Mouse (Mus musculus) liver, embryonic 13.5 days (tissue): ENCODE data around the gene Tmem123. TPM values are rescaled to one million over a fixed set of nuclear protein-coding genes. Genes with fewer than 3 reads are reported as not detected.

Experiments
- ATAC-seq: fragments of 200-750 bp; cut with Nextera tagmentation; 2 replicates; pipeline ENCODE4 v1.8.0; 2017; ENCODE audit warnings: low read depth, mild to moderate bottlenecking, moderate number of reproducible peaks, moderate library complexity
- DNase-seq: peaks from one replicate; pipeline ENCODE4 v3.0.0; 2022
- H3K27ac ChIP-seq: fragments of 300-500 bp; sonication (generic); 2 replicates; pipeline ENCODE4 v1.5.1; 2015; ENCODE audit warnings: moderate library complexity, mild to moderate bottlenecking, inconsistent platforms
- H3K27me3 ChIP-seq: fragments of 300-500 bp; sonication (generic); 2 replicates; pipeline ENCODE4 v1.6.1; 2015; ENCODE audit warnings: mild to moderate bottlenecking, inconsistent platforms
- H3K36me3 ChIP-seq: fragments of 300-500 bp; sonication (generic); 2 replicates; pipeline ENCODE4 v1.6.1; 2015; ENCODE audit warnings: mild to moderate bottlenecking, inconsistent platforms
- H3K4me1 ChIP-seq: fragments of 300-500 bp; sonication (generic); replicated peaks from 2 replicates; pipeline ENCODE4 v1.6.1; 2015; ENCODE audit warnings: inconsistent platforms
- H3K4me2 ChIP-seq: fragments of 300-500 bp; sonication (generic); 2 replicates; pipeline ENCODE4 v1.6.1; 2015; ENCODE audit warnings: inconsistent platforms, mild to moderate bottlenecking, moderate library complexity
- H3K4me3 ChIP-seq: fragments of 300-500 bp; sonication (generic); replicated peaks from 2 replicates; pipeline ENCODE4 v1.5.1; 2015; ENCODE audit warnings: mild to moderate bottlenecking, inconsistent platforms
- H3K9ac ChIP-seq: fragments of 300-500 bp; sonication (generic); 2 replicates; pipeline ENCODE4 v1.6.1; 2015; ENCODE audit warnings: mild to moderate bottlenecking, inconsistent platforms
- H3K9me3 ChIP-seq: fragments of 300-500 bp; sonication (generic); replicated peaks from 2 replicates; pipeline ENCODE4 v1.6.1; 2016; ENCODE audit warnings: inconsistent platforms
- WGBS: fragments of 180-500 bp; shearing (Covaris S2); methylation state at CpG from one replicate; pipeline ENCODE4 v1.1.7; 2015; ENCODE audit not compliant: insufficient replicate concordance; 5-methylcytosine and 5-hydroxymethylcytosine counted together
- polyA plus RNA-seq: library from polyadenylated mRNA; unstranded; fragments of >200 nt; fragmentation: Nextera tagmentation; extraction: Ambion mirVana; gene quantifications from 2 replicates; pipeline ENCODE4 v1.2.1, GENCODE M21; 2015

The Tmem123 gene
- polyA plus RNA-seq, 1 experiment from 2014 or later = 39.1 TPM

DNA sequence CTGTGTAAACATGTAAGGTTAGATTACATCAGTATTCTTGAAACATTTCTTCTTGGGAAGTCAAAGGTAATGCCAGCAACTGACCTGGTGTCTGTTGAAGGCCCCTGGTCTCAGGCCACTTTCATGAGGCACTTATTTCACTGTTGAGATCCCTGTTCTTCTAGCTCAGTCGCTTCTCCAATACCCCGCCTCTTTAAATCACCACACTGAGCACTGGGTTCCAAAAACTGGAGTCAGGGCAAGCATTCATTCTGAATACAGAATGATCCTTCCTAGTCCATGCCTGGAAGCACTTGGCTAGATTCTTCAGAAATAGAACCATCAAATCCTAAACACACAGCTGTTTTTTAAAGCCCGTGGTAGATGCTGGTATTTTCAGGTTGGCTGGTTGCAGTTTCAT, 1.1 kb upstream of the Tmem123 start:
- DNase-seq (no peak), ATAC-seq (no peak)
- 72% methylated on average over 3 of the region's 3 CpGs for WGBS
- Histone ChIP-seq H3K4me1 (peaks cover 47% of the 10 kb centered on the region), H3K36me3 (0 out of 2 replicates have a peak, but pooled peaks cover under 1% of the 10 kb centered on the region), H3K27ac (no peak overlapping the region), H3K4me3 (no peak overlapping the region), H3K9ac (no peak overlapping the region), H3K9me3 (no peaks in the 10 kb centered on the region; the same call in 1 of the 2 replicates), H3K27me3 (no peaks in the 10 kb centered on the region), H3K4me2 (no peak overlapping the region)

DNA sequence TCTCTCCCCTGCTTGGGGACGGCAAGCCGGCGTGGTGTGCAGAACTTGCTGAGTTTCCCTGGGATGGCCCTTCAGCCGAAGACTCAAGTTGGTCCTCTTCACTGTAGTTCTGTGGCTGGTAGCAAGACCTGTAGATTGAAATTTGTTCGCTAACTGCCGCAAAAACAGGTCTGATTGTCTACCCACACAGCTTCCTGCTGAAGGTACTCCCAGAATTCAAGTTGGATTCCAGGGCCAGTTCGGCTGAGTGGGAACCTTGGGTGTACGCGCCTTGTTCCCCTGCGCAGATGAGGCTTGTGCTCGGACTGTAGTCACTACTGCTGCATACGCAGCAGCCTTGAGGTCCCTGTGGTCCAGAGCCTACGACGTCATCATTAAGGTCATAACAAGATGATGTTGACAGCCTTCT, 626 bp downstream of the Tmem123 start:
- H3K9me3 ChIP-seq = no peaks in the 10 kb centered on the region

DNA sequence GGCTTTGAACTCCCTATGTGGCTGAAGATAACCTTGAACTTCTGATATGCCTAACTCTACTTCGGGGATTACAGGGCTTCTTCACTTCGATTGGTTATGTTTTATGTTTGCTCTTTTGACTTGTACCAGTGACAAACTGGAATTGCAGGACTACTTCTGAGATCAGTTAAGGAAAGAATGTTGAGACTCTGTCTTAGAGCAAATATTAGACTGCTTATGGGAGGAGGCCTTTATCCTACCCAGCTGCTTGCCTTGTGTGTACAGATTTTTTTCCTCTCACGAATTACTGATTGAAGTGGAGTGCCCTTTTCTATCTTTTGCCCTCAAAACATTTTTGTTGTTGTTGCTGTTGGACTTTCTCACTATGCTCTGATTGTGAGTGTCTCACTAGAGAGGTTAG, 1.4 kb downstream of the Tmem123 start:
- Histone ChIP-seq H3K4me2 (peak overlapping the region; percentile 95), H3K9me3 (no peaks in the 10 kb centered on the region), H3K4me3 (peak overlapping the region; percentile 90), H3K27me3 (no peaks in the 10 kb centered on the region), H3K27ac (peak overlapping the region; percentile 88), H3K4me1 (peaks cover 64% of the 10 kb centered on the region), H3K9ac (peak overlapping the region; percentile 96), H3K36me3 (peaks cover 23% of the 10 kb centered on the region)
- 24% methylated on average over 3 of the region's 3 CpGs for WGBS
- no peak for ATAC-seq
- DNase-seq = no peak

More for the DNA sequence above, 626 bp downstream of the Tmem123 start:
- DNase-seq (peak; percentile 59), ATAC-seq (peak; percentile 19)
- peak overlapping the region; percentile 88 for H3K27ac ChIP-seq
- H3K36me3 ChIP-seq = peaks cover 16% of the 10 kb centered on the region
- H3K4me1 ChIP-seq = peaks cover 57% of the 10 kb centered on the region
- WGBS = under 1% methylated on average over 14 of the region's 14 CpGs
- peak overlapping the region; percentile 95 for H3K4me2 ChIP-seq
- H3K27me3 ChIP-seq = no peaks in the 10 kb centered on the region
- peak overlapping the region; percentile 96 for H3K9ac ChIP-seq
- peak overlapping the region; percentile 90 for H3K4me3 ChIP-seq

DNA sequence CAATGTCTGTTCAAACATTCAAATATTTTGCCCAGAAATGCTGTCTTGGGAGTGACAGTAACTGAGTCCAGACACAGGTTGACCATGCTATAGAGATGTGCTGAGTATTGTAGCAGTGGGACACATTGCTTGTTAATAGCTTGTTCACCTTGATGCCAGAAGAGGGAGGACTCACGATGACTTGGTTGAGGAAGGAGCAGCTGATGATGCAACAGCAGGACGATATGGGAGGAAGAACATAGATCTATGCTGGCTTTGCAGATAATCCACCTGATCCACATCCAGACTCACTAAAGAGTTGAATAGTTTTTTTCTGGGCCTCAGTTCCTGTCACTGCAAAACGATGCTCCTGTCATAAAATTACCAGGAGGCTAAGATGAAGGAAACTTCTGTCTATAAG, 2.7 kb downstream of the Tmem123 start:
- Histone ChIP-seq H3K4me2 (no peak overlapping the region; the same call in 1 of the 2 replicates), H3K4me3 (no peak overlapping the region), H3K4me1 (peaks cover 66% of the 10 kb centered on the region), H3K36me3 (peaks cover 30% of the 10 kb centered on the region), H3K27me3 (no peaks in the 10 kb centered on the region), H3K9ac (0 out of 2 replicates have a peak overlapping the region, but pooled peaks have one; percentile 11), H3K27ac (peak overlapping the region; percentile 15), H3K9me3 (no peaks in the 10 kb centered on the region)
- ATAC-seq (no peak), DNase-seq (no peak)
- 25% methylated on average over 3 of the region's 3 CpGs for WGBS

DNA sequence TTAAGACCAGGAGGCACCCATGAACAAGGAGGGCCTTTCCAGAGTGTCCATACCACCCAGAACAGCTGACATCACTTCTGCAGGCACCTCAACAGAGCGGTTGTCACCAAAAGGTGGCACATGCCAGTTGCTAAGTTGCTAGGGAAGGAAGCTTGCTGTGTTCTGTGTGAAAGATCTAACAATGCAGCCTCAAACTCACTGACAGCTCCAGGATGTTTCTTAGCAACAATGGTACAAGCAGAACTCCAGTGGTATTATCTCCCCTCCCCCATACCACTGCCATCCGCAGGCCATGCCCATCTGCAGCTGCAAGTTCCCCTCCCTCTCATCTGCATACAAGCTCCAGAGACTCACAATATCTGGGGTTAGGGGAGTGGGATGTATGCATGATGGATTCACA, 3.7 kb downstream of the Tmem123 start:
- ATAC-seq = no peak
- Histone ChIP-seq H3K4me2 (no peak overlapping the region), H3K9me3 (no peaks in the 10 kb centered on the region), H3K36me3 (peaks cover 35% of the 10 kb centered on the region), H3K27ac (no peak overlapping the region), H3K4me3 (no peak overlapping the region), H3K4me1 (peaks cover 64% of the 10 kb centered on the region), H3K27me3 (no peaks in the 10 kb centered on the region), H3K9ac (no peak overlapping the region)
- DNase-seq = no peak
- 51% methylated on average over 2 of the region's 2 CpGs for WGBS

DNA sequence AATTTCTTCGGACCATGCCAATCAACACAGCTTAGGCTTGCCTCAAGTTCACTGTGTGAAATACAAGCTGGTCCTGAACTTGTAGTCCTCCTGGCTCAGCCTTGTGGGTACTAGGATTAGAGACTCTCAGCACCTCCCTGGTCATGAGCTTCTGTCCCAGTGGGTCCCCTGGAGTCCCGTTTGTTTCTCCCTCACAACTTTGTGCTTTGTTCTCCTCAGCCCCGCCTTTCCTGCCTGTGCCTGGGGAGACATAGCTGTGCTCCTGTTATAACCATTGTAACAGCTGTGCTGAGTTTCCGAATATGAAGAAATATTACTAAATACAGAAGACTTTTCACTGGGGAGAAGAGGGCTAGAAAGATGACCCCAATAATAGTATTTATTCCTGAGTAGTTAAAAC, 5.2 kb downstream of the Tmem123 start:
- Histone ChIP-seq H3K36me3 (peaks cover 50% of the 10 kb centered on the region), H3K4me1 (peaks cover 65% of the 10 kb centered on the region), H3K4me2 (no peak overlapping the region), H3K9ac (no peak overlapping the region), H3K9me3 (no peaks in the 10 kb centered on the region), H3K4me3 (no peak overlapping the region), H3K27ac (no peak overlapping the region), H3K27me3 (no peaks in the 10 kb centered on the region)
- ATAC-seq (no peak), DNase-seq (no peak)
- WGBS = 66% methylated on average over 4 of the region's 4 CpGs

DNA sequence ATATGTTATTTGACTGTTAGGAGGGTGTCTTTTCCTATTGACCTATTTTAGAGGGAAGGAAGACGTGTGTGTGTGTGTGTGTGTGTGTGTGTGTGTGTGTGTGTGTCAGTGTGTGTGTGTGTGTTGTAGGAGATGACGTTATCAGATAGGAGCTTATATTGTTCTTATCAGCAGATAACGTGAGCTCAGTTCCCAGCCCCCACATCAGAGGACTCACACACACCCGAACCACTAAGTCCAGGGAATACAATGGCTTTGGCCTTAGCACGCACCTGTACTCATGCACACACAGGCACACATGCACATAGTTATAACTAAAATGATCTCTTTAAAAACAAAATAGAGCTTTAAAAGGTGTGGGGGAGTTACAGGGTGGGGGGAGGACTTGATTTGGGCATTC, 5.7 kb downstream of the Tmem123 start:
- Histone ChIP-seq H3K27ac (no peak overlapping the region), H3K27me3 (no peaks in the 10 kb centered on the region), H3K9me3 (no peaks in the 10 kb centered on the region), H3K4me2 (no peak overlapping the region), H3K9ac (no peak overlapping the region), H3K4me3 (no peak overlapping the region), H3K36me3 (peaks cover 53% of the 10 kb centered on the region), H3K4me1 (peaks cover 66% of the 10 kb centered on the region)
- WGBS = 64% methylated on average over 5 of the region's 5 CpGs
- ATAC-seq (no peak), DNase-seq (no peak)

DNA sequence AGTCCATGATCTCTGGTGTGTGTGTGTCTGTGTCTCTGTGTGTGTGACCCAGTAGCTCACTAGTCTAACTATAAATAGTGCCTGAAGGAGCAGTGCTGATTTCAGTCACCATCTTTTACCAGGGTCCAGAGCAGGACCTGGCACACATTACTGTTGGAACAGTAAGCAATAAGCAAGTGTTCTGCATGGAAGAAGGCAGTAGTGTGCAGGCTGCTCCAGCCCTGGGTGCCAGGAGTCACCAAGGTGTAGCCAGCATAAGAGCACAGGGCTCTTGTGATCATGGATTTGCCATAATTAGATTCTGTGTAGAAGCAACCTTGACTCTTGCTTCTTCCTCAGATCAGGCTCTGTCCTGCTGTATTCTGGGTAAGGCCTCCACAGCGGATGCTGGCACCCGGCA, 8.5 kb downstream of the Tmem123 start:
- 100% methylated on average over 2 of the region's 2 CpGs for WGBS
- Histone ChIP-seq H3K27me3 (no peaks in the 10 kb centered on the region), H3K27ac (no peak overlapping the region), H3K36me3 (peaks cover 59% of the 10 kb centered on the region), H3K4me3 (no peak overlapping the region), H3K4me1 (peaks cover 61% of the 10 kb centered on the region), H3K9ac (no peak overlapping the region), H3K9me3 (no peaks in the 10 kb centered on the region), H3K4me2 (no peak overlapping the region)
- DNase-seq (no peak), ATAC-seq (no peak)

DNA sequence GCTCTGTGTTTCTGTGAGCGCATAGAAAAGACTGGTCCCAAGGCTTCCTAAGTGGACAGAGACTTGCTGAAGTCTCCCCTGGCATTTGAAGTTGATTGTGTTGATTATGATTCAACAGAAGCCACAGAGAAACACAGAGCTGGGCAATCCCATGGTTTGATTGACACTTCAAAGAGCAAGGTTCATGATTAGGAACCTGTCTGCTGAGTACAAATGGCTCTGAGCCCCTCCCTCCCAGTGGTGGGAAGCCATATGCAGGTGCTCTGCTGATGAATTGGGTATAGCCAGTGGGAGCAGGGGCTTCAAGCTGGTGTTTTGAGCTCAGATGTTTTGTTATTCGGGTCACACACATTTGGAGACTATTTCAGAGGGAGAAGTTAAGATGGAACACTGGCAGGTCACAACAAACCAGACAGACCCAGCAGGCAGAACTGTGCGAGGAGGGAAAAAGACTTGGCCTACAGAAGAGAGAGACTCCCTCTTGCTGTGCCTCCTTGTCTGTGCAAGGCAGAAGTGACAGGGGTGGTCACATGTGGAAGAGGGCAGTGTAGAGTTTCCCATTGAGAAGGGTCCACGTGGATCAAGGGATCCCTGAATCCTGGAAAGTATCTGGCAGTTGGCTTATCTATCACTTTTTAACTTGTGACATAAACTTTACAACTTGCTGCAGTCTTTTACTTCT, 9.1 kb downstream of the Tmem123 start:
- DNase-seq (no peak), ATAC-seq (no peak)
- no peak overlapping the region for H3K4me2 ChIP-seq
- WGBS = 77% methylated on average over 4 of the region's 4 CpGs
- H3K9me3 ChIP-seq = no peaks in the 10 kb centered on the region
- H3K9ac ChIP-seq = no peak overlapping the region
- peaks cover 56% of the 10 kb centered on the region for H3K36me3 ChIP-seq
- H3K4me1 ChIP-seq = peaks cover 61% of the 10 kb centered on the region
- H3K27me3 ChIP-seq = no peaks in the 10 kb centered on the region
- no peak overlapping the region for H3K27ac ChIP-seq
- H3K4me3 ChIP-seq = no peak overlapping the region

DNA sequence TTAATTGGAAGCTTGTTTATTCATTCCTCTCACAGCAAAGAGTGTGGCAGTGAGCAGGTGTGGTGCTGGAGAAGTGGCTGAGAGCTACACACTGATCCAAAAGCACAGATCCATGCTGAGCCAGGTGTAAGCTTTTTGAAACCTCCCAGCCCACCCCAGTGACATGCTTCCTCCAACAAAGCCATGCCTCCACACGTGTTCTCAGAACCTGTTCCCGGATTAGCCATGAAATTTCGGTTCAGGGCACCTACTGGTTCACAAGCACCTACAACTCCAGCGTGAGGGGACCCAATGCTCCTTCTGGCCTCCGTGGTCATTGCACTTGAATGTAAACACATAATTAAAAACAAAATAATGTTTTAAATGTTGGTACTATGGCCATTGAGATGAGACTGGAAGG, 9.8 kb downstream of the Tmem123 start:
- Histone ChIP-seq H3K9ac (no peak overlapping the region), H3K27ac (no peak overlapping the region), H3K4me3 (no peak overlapping the region), H3K27me3 (no peaks in the 10 kb centered on the region), H3K9me3 (no peaks in the 10 kb centered on the region), H3K4me1 (peaks cover 64% of the 10 kb centered on the region), H3K4me2 (no peak overlapping the region), H3K36me3 (peaks cover 54% of the 10 kb centered on the region)
- 81% methylated on average over 5 of the region's 5 CpGs for WGBS
- DNase-seq = no peak
- no peak for ATAC-seq

DNA sequence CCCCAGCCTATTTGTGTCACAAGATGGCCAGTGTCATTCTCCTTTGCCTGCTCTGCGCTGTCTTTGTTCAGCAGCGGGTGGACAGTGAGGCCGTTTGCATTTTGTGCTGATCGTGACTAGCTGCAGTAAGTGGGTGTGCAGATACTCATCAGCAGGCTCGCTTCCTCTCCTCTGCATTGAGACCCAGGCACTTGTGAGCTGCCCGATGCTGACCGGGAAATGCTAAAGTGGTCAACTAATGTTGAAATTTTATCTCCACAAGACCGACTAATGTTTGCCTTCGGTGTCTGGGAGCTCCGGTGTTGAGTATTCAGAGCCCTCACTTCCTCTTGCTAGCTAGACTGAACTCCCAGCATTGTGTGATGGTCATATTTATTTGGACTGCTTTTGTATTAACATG, 10.7 kb downstream of the Tmem123 start:
- Histone ChIP-seq H3K27ac (no peak overlapping the region; the same call in 1 of the 2 replicates), H3K36me3 (peaks cover 55% of the 10 kb centered on the region), H3K4me3 (no peak overlapping the region), H3K9me3 (no peaks in the 10 kb centered on the region), H3K9ac (no peak overlapping the region), H3K4me1 (peaks cover 66% of the 10 kb centered on the region), H3K27me3 (no peaks in the 10 kb centered on the region), H3K4me2 (no peak overlapping the region)
- DNase-seq (no peak), ATAC-seq (0 out of 2 replicates have a peak, but pooled peaks have one; percentile 21)
- 22% methylated on average over 10 of the region's 10 CpGs for WGBS

DNA sequence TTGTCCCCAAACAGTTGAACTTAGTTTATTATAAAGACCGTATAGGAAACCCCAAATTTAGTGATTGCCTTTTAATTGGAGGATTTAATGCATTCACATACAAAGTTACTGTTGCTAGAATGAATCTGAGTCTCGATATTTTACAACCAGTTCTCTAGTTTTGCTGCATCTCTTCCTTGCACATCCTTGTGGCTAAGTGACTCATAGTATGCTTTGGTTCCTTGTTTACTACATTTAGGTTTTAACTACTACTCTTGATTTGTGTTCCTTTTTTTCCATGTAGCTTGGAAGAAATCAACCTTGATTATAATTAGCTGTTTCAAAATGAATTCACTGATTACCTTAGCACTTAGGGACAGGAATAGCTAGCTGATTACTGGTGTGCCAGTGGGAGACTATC, 11.2 kb downstream of the Tmem123 start:
- 69% methylated on average over 2 of the region's 2 CpGs for WGBS

More for the DNA sequence above, 11.2 kb downstream of the Tmem123 start:
- Histone ChIP-seq H3K4me3 (no peak overlapping the region), H3K4me1 (peaks cover 66% of the 10 kb centered on the region), H3K27me3 (no peaks in the 10 kb centered on the region), H3K27ac (no peak overlapping the region), H3K4me2 (no peak overlapping the region), H3K36me3 (peaks cover 50% of the 10 kb centered on the region), H3K9ac (no peak overlapping the region), H3K9me3 (no peaks in the 10 kb centered on the region)
- DNase-seq = no peak
- ATAC-seq = no peak
